Mouse (Mus musculus): ENCODE measurements at regions not wholly inside any gene's neighbourhood (a gene's known extent, or its start where the extent isn't known, plus 50 kb on each side); places are given as distances from the start of the nearest gene placed in this dataset.

GRCm38 (mm10) chr9:34426589-34426988, 59.1 kb upstream of the Kirrel3 start:
- TF ChIP-seq CTCF (IDR thresholded peaks at IDR 0.05; ENCODE audit: low read depth) (no peak), EP300 (IDR thresholded peaks at IDR 0.05; ENCODE audit: low read depth) (no peak)

Data from heart, postnatal 0 days (tissue).